Comparison of ENCODE assay signal across 17 mouse cellular contexts in the genomic region with DNA sequence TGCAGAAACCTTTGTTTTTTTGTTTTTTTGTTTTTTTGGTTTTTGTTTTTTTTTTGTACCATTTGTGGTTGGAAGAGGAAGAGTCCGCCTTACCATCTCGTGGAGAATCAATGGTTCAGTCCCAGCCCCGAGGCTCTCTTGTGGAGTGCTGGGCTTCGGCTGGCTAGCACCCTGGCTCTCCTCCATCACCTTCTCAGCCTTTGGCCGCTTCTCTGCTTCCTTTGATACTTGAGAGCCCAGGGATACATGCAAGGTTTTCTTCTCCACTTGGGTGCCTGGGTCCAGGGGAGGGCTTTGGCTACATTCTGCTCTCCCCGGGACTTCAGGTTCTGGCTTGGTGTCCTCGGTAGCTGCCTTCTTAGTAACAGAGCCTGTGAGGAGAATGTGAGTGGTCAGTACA. TPM values are rescaled to one million over a fixed set of nuclear protein-coding genes. Genes with fewer than 3 reads are reported as not detected.
A peak's percentile ranks its signal among the peaks of the same experiment; 100 is the strongest.
DNase-seq lines count a peak whose midpoint lies in the region.
"Had no signal": no experiment of that assay in that cellular context is flagged by ENCODE, and none has a peak within 500 bp of the region (broad histone marks: within the 10 kb centered on the region; RNA-seq: fewer than 3 reads in every experiment).

No protein-coding gene starts in this region.

- peak; percentile 32 for DNase-seq in gastrocnemius, adult 18-20 months (ENCODE audit: low spot score)
- DNase-seq in gastrocnemius, postnatal 10 days, result no peak
- DNase-seq in gastrocnemius, adult 8-10 months (ENCODE audit: low spot score in 2 of 2), result peak; percentile 5 to 13
- no peak for DNase-seq in gastrocnemius, postnatal 4 days (ENCODE audit: low spot score in 2 of 2)
- peak; percentile 67 for DNase-seq in heart, adult 11 months
- DNase-seq in heart, adult 8-10 months (ENCODE audit: low spot score), result no peak
- peak; percentile 26 for DNase-seq in skeletal muscle tissue, adult 2 months (ENCODE audit: low read depth, low spot score)
- DNase-seq: adrenal gland, adult 8-10 months; adrenal gland, postnatal 14 days; adrenal gland, postnatal 36 days; B cell, adult 2 months; cerebellum, adult 11-12 months; cerebellum, adult 8-10 months; cerebellum, adult 9-11 months; cerebellum, postnatal 14 days; cerebellum, postnatal 36 days; embryo, embryonic 11 days had no signal

RNA-seq across cellular contexts. Expression of gene Tmem39a, which starts 48.0 kb away (rescaled TPM):
- total RNA-seq in gastrocnemius, adult 18-20 months (2021), result 10 to 100 TPM; 13.4 to 16.7 TPM
- total RNA-seq in gastrocnemius, postnatal 10 days (2021), result 10 to 100 TPM; 22.9 to 35.5 TPM
- total RNA-seq in gastrocnemius, adult 8-10 months (2022), result 10 to 100 TPM; 14.0 to 19.3 (median 15.5) TPM
- total RNA-seq in gastrocnemius, postnatal 4 days (2021), result 10 to 100 TPM; 47.4 to 56.4 TPM
- total RNA-seq in heart, adult 8-10 months (2022), result 10 to 100 TPM; 16.0 to 23.6 (median 17.4) TPM

RNA-seq across cellular contexts. Expression of gene Poglut1, which starts 56.5 kb away (rescaled TPM):
- 1 to 10 TPM; 7.5 to 9.4 TPM for total RNA-seq in gastrocnemius, adult 18-20 months (2021)
- 10 to 100 TPM in 1 of 2 experiments, 1 to 10 TPM in 1; 9.3 to 12.1 TPM for total RNA-seq in gastrocnemius, postnatal 10 days (2021)
- total RNA-seq in gastrocnemius, adult 8-10 months (2022), result 10 to 100 TPM in 3 of 4 experiments, 1 to 10 TPM in 1; 8.9 to 11.1 (median 10.5) TPM
- total RNA-seq in gastrocnemius, postnatal 4 days (2021), result 10 to 100 TPM; 12.7 to 14.8 TPM
- total RNA-seq in heart, adult 8-10 months (2022), result 10 to 100 TPM; 10.7 to 12.3 (median 11.2) TPM

Comparison
In these comparisons a context has a peak if more than half of its experiments do, and no peak if none do; other contexts are left out.
1. DNase-seq: peak in gastrocnemius, adult 18-20 months (single experiment), gastrocnemius, adult 8-10 months (2 of 2), heart, adult 11 months (single experiment) and skeletal muscle tissue, adult 2 months (single experiment); none in gastrocnemius, postnatal 10 days (single experiment), gastrocnemius, postnatal 4 days (0 of 2) and heart, adult 8-10 months (single experiment).